Mouse (Mus musculus) limb, embryonic 10.5 days (tissue): ENCODE results near the gene Isx. TPM values are rescaled to one million over a fixed set of nuclear protein-coding genes. Genes with fewer than 3 reads are reported as not detected.

Experiments used
- DNase-seq: peaks from one replicate; pipeline ENCODE4 v3.0.0-alpha.2; 2017; ENCODE audit warnings: low spot score
- H3K27ac ChIP-seq: fragments of 300-500 bp; sonication (generic); 2 replicates; pipeline ENCODE4 v1.5.1; 2016; ENCODE audit warnings: mild to moderate bottlenecking
- H3K27me3 ChIP-seq: fragments of 300-500 bp; sonication (generic); 2 replicates; pipeline ENCODE4 v1.6.1; 2016; ENCODE audit warnings: low read depth, mild to moderate bottlenecking; ENCODE audit not compliant: poor library complexity, severe bottlenecking
- H3K36me3 ChIP-seq: fragments of 300-500 bp; sonication (generic); 2 replicates; pipeline ENCODE4 v1.6.1; 2016; ENCODE audit warnings: mild to moderate bottlenecking, moderate library complexity
- H3K4me1 ChIP-seq: fragments of 300-500 bp; sonication (generic); 2 replicates; pipeline ENCODE4 v1.6.1; 2016
- H3K4me3 ChIP-seq: fragments of 300-500 bp; sonication (generic); 2 replicates; pipeline ENCODE4 v1.5.1; 2016; ENCODE audit warnings: mild to moderate bottlenecking, moderate library complexity
- H3K9me3 ChIP-seq: fragments of 300-500 bp; sonication (generic); replicated peaks from 2 replicates; pipeline ENCODE4 v1.6.1; 2016; ENCODE audit warnings: mild to moderate bottlenecking
- WGBS: fragments of 180-500 bp; shearing (Covaris S2); methylation state at CpG from one replicate; pipeline ENCODE4 v1.1.7; 2016; 5-methylcytosine and 5-hydroxymethylcytosine counted together
- polyA plus RNA-seq: library from polyadenylated mRNA; unstranded; fragments of >200 nt; fragmentation: Nextera tagmentation; extraction: Ambion mirVana; gene quantifications from 2 replicates; pipeline ENCODE4 v1.2.1, GENCODE M21; 2016

The Isx gene
- polyA plus RNA-seq, 1 experiment from 2014 or later: not detected

- no peak overlapping the region for H3K27ac ChIP-seq
- no peaks in the 10 kb centered on the region for H3K27me3 ChIP-seq
- WGBS: 81% methylated on average over 4 of the region's 4 CpGs
- H3K9me3 ChIP-seq: no peaks in the 10 kb centered on the region
- H3K4me3 ChIP-seq: no peak overlapping the region
- no peak for DNase-seq
- no peaks in the 10 kb centered on the region for H3K36me3 ChIP-seq
- no peaks in the 10 kb centered on the region for H3K4me1 ChIP-seq
Measured at GRCm38 (mm10) chr8:74870346-74870949, 2.5 kb upstream of the Isx start.

- Histone ChIP-seq H3K4me1 (no peaks in the 10 kb centered on the region), H3K36me3 (no peaks in the 10 kb centered on the region), H3K4me3 (no peak overlapping the region), H3K27me3 (no peaks in the 10 kb centered on the region), H3K9me3 (no peaks in the 10 kb centered on the region), H3K27ac (no peak overlapping the region)
- WGBS: 23% methylated on average over 4 of the region's 4 CpGs
- DNase-seq: no peak
Measured at GRCm38 (mm10) chr8:74871686-74872085, 1.3 kb upstream of the Isx start.

- Histone ChIP-seq H3K36me3 (no peaks in the 10 kb centered on the region), H3K4me3 (no peak overlapping the region), H3K4me1 (no peaks in the 10 kb centered on the region), H3K27me3 (no peaks in the 10 kb centered on the region), H3K9me3 (no peaks in the 10 kb centered on the region), H3K27ac (no peak overlapping the region)
- DNase-seq: no peak
- 87% methylated on average over 7 of the region's 7 CpGs for WGBS
Measured at GRCm38 (mm10) chr8:74872151-74872823, 686 bp upstream of the Isx start.

- H3K4me3 ChIP-seq: no peak overlapping the region
- no peaks in the 10 kb centered on the region for H3K27me3 ChIP-seq
- H3K36me3 ChIP-seq: no peaks in the 10 kb centered on the region
- DNase-seq: no peak
- 78% methylated on average over 2 of the region's 2 CpGs for WGBS
- H3K4me1 ChIP-seq: no peaks in the 10 kb centered on the region
- H3K27ac ChIP-seq: no peak overlapping the region
- H3K9me3 ChIP-seq: no peaks in the 10 kb centered on the region
Measured at GRCm38 (mm10) chr8:74874565-74874964, 1.6 kb downstream of the Isx start.

- peaks cover 7% of the 10 kb centered on the region for H3K4me1 ChIP-seq
- 90% methylated on average over 3 of the region's 3 CpGs for WGBS
- no peaks in the 10 kb centered on the region for H3K27me3 ChIP-seq
- H3K4me3 ChIP-seq: no peak overlapping the region
- H3K9me3 ChIP-seq: no peaks in the 10 kb centered on the region
- H3K36me3 ChIP-seq: no peaks in the 10 kb centered on the region
- H3K27ac ChIP-seq: no peak overlapping the region
- DNase-seq: no peak
Measured at GRCm38 (mm10) chr8:74878637-74879036, 5.7 kb downstream of the Isx start.

GRCm38 (mm10) chr8:74888763-74889162 lies 15.8 kb downstream of the Isx start:
- Histone ChIP-seq H3K4me3 (no peak overlapping the region), H3K9me3 (no peaks in the 10 kb centered on the region), H3K27ac (no peak overlapping the region), H3K4me1 (no peaks in the 10 kb centered on the region), H3K27me3 (no peaks in the 10 kb centered on the region), H3K36me3 (no peaks in the 10 kb centered on the region)
- 93% methylated on average over 1 of the region's 1 CpGs for WGBS
- no peak for DNase-seq

GRCm38 (mm10) chr8:74891030-74891429 lies 18.1 kb downstream of the Isx start:
- Histone ChIP-seq H3K27ac (no peak overlapping the region), H3K4me3 (no peak overlapping the region), H3K4me1 (no peaks in the 10 kb centered on the region), H3K27me3 (no peaks in the 10 kb centered on the region), H3K9me3 (no peaks in the 10 kb centered on the region), H3K36me3 (no peaks in the 10 kb centered on the region)
- DNase-seq: no peak
- WGBS: 72% methylated on average over 5 of the region's 5 CpGs

- H3K9me3 ChIP-seq: no peaks in the 10 kb centered on the region
- no peak overlapping the region for H3K27ac ChIP-seq
- 89% methylated on average over 1 of the region's 1 CpGs for WGBS
- H3K4me3 ChIP-seq: no peak overlapping the region
- no peak for DNase-seq
- no peaks in the 10 kb centered on the region for H3K36me3 ChIP-seq
- no peaks in the 10 kb centered on the region for H3K27me3 ChIP-seq
- no peaks in the 10 kb centered on the region for H3K4me1 ChIP-seq
Measured at GRCm38 (mm10) chr8:74896302-74896701, 23.3 kb downstream of the Isx start.

GRCm38 (mm10) chr8:74897315-74897714 lies 24.3 kb downstream of the Isx start:
- no peaks in the 10 kb centered on the region for H3K4me1 ChIP-seq
- DNase-seq: no peak
- H3K4me3 ChIP-seq: no peak overlapping the region
- WGBS: 29% methylated on average over 2 of the region's 2 CpGs
- H3K27ac ChIP-seq: no peak overlapping the region
- no peaks in the 10 kb centered on the region for H3K36me3 ChIP-seq
- H3K9me3 ChIP-seq: no peaks in the 10 kb centered on the region
- no peaks in the 10 kb centered on the region for H3K27me3 ChIP-seq

- DNase-seq: no peak
- peaks cover 6% of the 10 kb centered on the region; the same call in 1 of the 2 replicates for H3K4me1 ChIP-seq
- no peaks in the 10 kb centered on the region for H3K27me3 ChIP-seq
- WGBS: 67% methylated on average over 3 of the region's 3 CpGs
- H3K9me3 ChIP-seq: no peaks in the 10 kb centered on the region
- no peak overlapping the region for H3K4me3 ChIP-seq
- H3K27ac ChIP-seq: no peak overlapping the region
- no peaks in the 10 kb centered on the region for H3K36me3 ChIP-seq
Measured at GRCm38 (mm10) chr8:74899796-74900195, 26.8 kb downstream of the Isx start.

- DNase-seq: no peak
- no peaks in the 10 kb centered on the region for H3K9me3 ChIP-seq
- H3K36me3 ChIP-seq: no peaks in the 10 kb centered on the region
- H3K27ac ChIP-seq: no peak overlapping the region
- no peak overlapping the region for H3K4me3 ChIP-seq
- no peaks in the 10 kb centered on the region for H3K27me3 ChIP-seq
- WGBS: 73% methylated on average over 1 of the region's 1 CpGs
- H3K4me1 ChIP-seq: peaks cover 6% of the 10 kb centered on the region; the same call in 1 of the 2 replicates
Measured at GRCm38 (mm10) chr8:74901765-74902164, 28.8 kb downstream of the Isx start.

- Histone ChIP-seq H3K4me1 (peaks cover 6% of the 10 kb centered on the region; the same call in 1 of the 2 replicates), H3K27ac (no peak overlapping the region), H3K4me3 (no peak overlapping the region), H3K27me3 (no peaks in the 10 kb centered on the region), H3K9me3 (no peaks in the 10 kb centered on the region), H3K36me3 (no peaks in the 10 kb centered on the region)
- 69% methylated on average over 6 of the region's 6 CpGs for WGBS
- DNase-seq: no peak
Measured at GRCm38 (mm10) chr8:74903054-74903842, 30.3 kb downstream of the Isx start.

- H3K4me3 ChIP-seq: no peak overlapping the region
Measured at GRCm38 (mm10) chr8:74906333-74906732, 33.4 kb downstream of the Isx start.

More at GRCm38 (mm10) chr8:74906333-74906732, 33.4 kb downstream of the Isx start:
- 63% methylated on average over 1 of the region's 1 CpGs for WGBS
- no peak for DNase-seq
- no peak overlapping the region for H3K27ac ChIP-seq
- peaks cover 6% of the 10 kb centered on the region; the same call in 1 of the 2 replicates for H3K4me1 ChIP-seq
- no peaks in the 10 kb centered on the region for H3K27me3 ChIP-seq
- no peaks in the 10 kb centered on the region for H3K9me3 ChIP-seq
- H3K36me3 ChIP-seq: no peaks in the 10 kb centered on the region
